Mouse (Mus musculus) cortical plate, adult 2 months (tissue): ENCODE results near the gene Necap1.

Experiments used
- CTCF ChIP-seq: fragments of 200-500 bp; IDR thresholded peaks from 2 replicates; pipeline ENCODE4 v1.5.1; 2011; ENCODE audit warnings: mild to moderate bottlenecking, control low read depth, low read length; ENCODE audit not compliant: insufficient read depth; ENCODE audit errors: extremely low read depth
- POLR2A ChIP-seq: fragments of 200-500 bp; IDR thresholded peaks from 2 replicates; pipeline ENCODE4 v1.6.1; 2011; ENCODE audit warnings: mild to moderate bottlenecking, low read length, control low read depth; ENCODE audit not compliant: insufficient read depth; ENCODE audit errors: extremely low read depth

- no peak for TF ChIP-seq POLR2A
- TF ChIP-seq CTCF, result no peak
These were observed 11.8 kb upstream of the Necap1 start for GRCm38 (mm10) chr6:122862434-122862833.
